Mouse (Mus musculus): ENCODE measurements around the gene Dcaf11. TPM values are rescaled to one million over a fixed set of nuclear protein-coding genes. Genes with fewer than 3 reads are reported as not detected.

The Dcaf11 gene
- polyA plus RNA-seq, 1 experiment from 2014 or later, result 66.5 TPM

- no peaks in the 10 kb centered on the region for H3K9me3 ChIP-seq
- H3K36me3 ChIP-seq, result no peaks in the 10 kb centered on the region
- H3K4me1 ChIP-seq, result no peaks in the 10 kb centered on the region
- no peak overlapping the region for H3K4me3 ChIP-seq
- H3K27me3 ChIP-seq, result peaks cover 28% of the 10 kb centered on the region
- 21% methylated on average over 3 of the region's 3 CpGs for WGBS
- H3K9ac ChIP-seq, result no peak overlapping the region
- no peak overlapping the region for H3K4me2 ChIP-seq
- ATAC-seq (ENCODE audit: insufficient number of reproducible peaks, insufficient read depth, low FRiP score, low TSS enrichment, low read depth), result no peak
- no peak overlapping the region for H3K27ac ChIP-seq
Observed at GRCm38 (mm10) chr14:55527940-55528339, 31.9 kb upstream of the Dcaf11 start.

GRCm38 (mm10) chr14:55536116-55536745, 23.6 kb upstream of the Dcaf11 start:
- Histone ChIP-seq H3K9ac (no peak overlapping the region), H3K4me3 (no peak overlapping the region), H3K27me3 (0 out of 2 replicates have a peak, but pooled peaks cover 2% of the 10 kb centered on the region), H3K4me2 (no peak overlapping the region), H3K9me3 (no peaks in the 10 kb centered on the region), H3K4me1 (peaks cover 11% of the 10 kb centered on the region), H3K27ac (no peak overlapping the region), H3K36me3 (no peaks in the 10 kb centered on the region)
- no peak for ATAC-seq (ENCODE audit: insufficient number of reproducible peaks, insufficient read depth, low FRiP score, low TSS enrichment, low read depth)
- WGBS, result 50% methylated on average over 6 of the region's 6 CpGs

- H3K27ac ChIP-seq, result peak within 1 kb of the TSS; percentile 91
- H3K36me3 ChIP-seq, result peaks cover 20% of the 10 kb centered on the region
- H3K4me2 ChIP-seq, result peak within 1 kb of the TSS; percentile 82
- H3K4me3 ChIP-seq, result peak within 1 kb of the TSS; percentile 61
- ATAC-seq (ENCODE audit: insufficient number of reproducible peaks, insufficient read depth, low FRiP score, low TSS enrichment, low read depth), result peak; percentile 85
- H3K4me1 ChIP-seq, result peaks cover 19% of the 10 kb centered on the region
- 0% methylated on average over 32 of the region's 32 CpGs for WGBS
- H3K9me3 ChIP-seq, result no peaks in the 10 kb centered on the region
- H3K9ac ChIP-seq, result peak within 1 kb of the TSS; percentile 83
- H3K27me3 ChIP-seq, result 0 out of 2 replicates have a peak, but pooled peaks cover 2% of the 10 kb centered on the region
Observed at GRCm38 (mm10) chr14:55540067-55540786, 19.6 kb upstream of the Dcaf11 start, which contains the start of gene Pck2. Gene Pck2, plus strand, starts transcription at chr14:55540266.

GRCm38 (mm10) chr14:55540787-55541321, 19.0 kb upstream of the Dcaf11 start:
- peak overlapping the region; percentile 83 for H3K9ac ChIP-seq
- H3K27me3 ChIP-seq, result 0 out of 2 replicates have a peak, but pooled peaks cover 2% of the 10 kb centered on the region
- 2% methylated on average over 10 of the region's 10 CpGs for whole genome bisulfite sequencing
- H3K27ac ChIP-seq, result peak overlapping the region; percentile 91
- ATAC-seq (ENCODE audit: insufficient number of reproducible peaks, insufficient read depth, low FRiP score, low TSS enrichment, low read depth), result peak; percentile 53
- peak overlapping the region; percentile 82 for H3K4me2 ChIP-seq
- H3K4me1 ChIP-seq, result peaks cover 19% of the 10 kb centered on the region
- no peaks in the 10 kb centered on the region for H3K9me3 ChIP-seq
- H3K4me3 ChIP-seq, result peak overlapping the region; percentile 61
- H3K36me3 ChIP-seq, result peaks cover 26% of the 10 kb centered on the region

GRCm38 (mm10) chr14:55542268-55542667, 17.5 kb upstream of the Dcaf11 start:
- H3K4me1 ChIP-seq, result peaks cover 19% of the 10 kb centered on the region
- H3K9me3 ChIP-seq, result no peaks in the 10 kb centered on the region
- peaks cover 38% of the 10 kb centered on the region for H3K36me3 ChIP-seq
- no peak overlapping the region for H3K4me3 ChIP-seq
- ATAC-seq (ENCODE audit: insufficient number of reproducible peaks, insufficient read depth, low FRiP score, low TSS enrichment, low read depth), result no peak
- no peak overlapping the region for H3K27ac ChIP-seq
- H3K4me2 ChIP-seq, result no peak overlapping the region
- H3K9ac ChIP-seq, result no peak overlapping the region
- H3K27me3 ChIP-seq, result 0 out of 2 replicates have a peak, but pooled peaks cover 2% of the 10 kb centered on the region
- WGBS, result 96% methylated on average over 12 of the region's 12 CpGs

- Histone ChIP-seq H3K36me3 (peaks cover 57% of the 10 kb centered on the region), H3K9me3 (no peaks in the 10 kb centered on the region), H3K4me1 (peaks cover 19% of the 10 kb centered on the region), H3K27ac (no peak overlapping the region), H3K27me3 (no peaks in the 10 kb centered on the region), H3K4me2 (no peak overlapping the region), H3K9ac (no peak overlapping the region), H3K4me3 (no peak overlapping the region)
- ATAC-seq (ENCODE audit: insufficient number of reproducible peaks, insufficient read depth, low FRiP score, low TSS enrichment, low read depth), result no peak
- WGBS, result 85% methylated on average over 9 of the region's 9 CpGs
Observed at GRCm38 (mm10) chr14:55544334-55544733, 15.5 kb upstream of the Dcaf11 start.

GRCm38 (mm10) chr14:55550191-55550590, 9.6 kb upstream of the Dcaf11 start:
- peaks cover 39% of the 10 kb centered on the region for H3K36me3 ChIP-seq
- no peak overlapping the region for H3K27ac ChIP-seq
- no peaks in the 10 kb centered on the region for H3K27me3 ChIP-seq
- ATAC-seq (ENCODE audit: insufficient number of reproducible peaks, insufficient read depth, low FRiP score, low TSS enrichment, low read depth), result no peak
- H3K4me2 ChIP-seq, result no peak overlapping the region
- no peaks in the 10 kb centered on the region for H3K4me1 ChIP-seq
- H3K9me3 ChIP-seq, result no peaks in the 10 kb centered on the region
- 87% methylated on average over 6 of the region's 6 CpGs for WGBS
- H3K9ac ChIP-seq, result no peak overlapping the region
- H3K4me3 ChIP-seq, result no peak overlapping the region

- Histone ChIP-seq H3K9ac (no peak overlapping the region), H3K4me2 (no peak overlapping the region), H3K36me3 (peaks cover 28% of the 10 kb centered on the region), H3K9me3 (no peaks in the 10 kb centered on the region), H3K4me1 (no peaks in the 10 kb centered on the region), H3K27ac (no peak overlapping the region), H3K4me3 (no peak overlapping the region), H3K27me3 (no peaks in the 10 kb centered on the region)
- 71% methylated on average over 5 of the region's 5 CpGs for WGBS
- ATAC-seq (ENCODE audit: insufficient number of reproducible peaks, insufficient read depth, low FRiP score, low TSS enrichment, low read depth), result no peak
Observed at GRCm38 (mm10) chr14:55551347-55551746, 8.5 kb upstream of the Dcaf11 start.

GRCm38 (mm10) chr14:55551794-55552193, 8.0 kb upstream of the Dcaf11 start:
- Histone ChIP-seq H3K9me3 (no peaks in the 10 kb centered on the region), H3K4me3 (no peak overlapping the region), H3K27me3 (no peaks in the 10 kb centered on the region), H3K36me3 (peaks cover 25% of the 10 kb centered on the region), H3K4me2 (no peak overlapping the region), H3K4me1 (0 out of 2 replicates have a peak, but pooled peaks cover under 1% of the 10 kb centered on the region), H3K9ac (no peak overlapping the region), H3K27ac (no peak overlapping the region)
- 90% methylated on average over 8 of the region's 8 CpGs for WGBS
- no peak for ATAC-seq (ENCODE audit: insufficient number of reproducible peaks, insufficient read depth, low FRiP score, low TSS enrichment, low read depth)

GRCm38 (mm10) chr14:55554635-55555034, 5.2 kb upstream of the Dcaf11 start:
- ATAC-seq (ENCODE audit: insufficient number of reproducible peaks, insufficient read depth, low FRiP score, low TSS enrichment, low read depth), result no peak
- Histone ChIP-seq H3K36me3 (no peaks in the 10 kb centered on the region), H3K27ac (no peak overlapping the region), H3K4me3 (no peak overlapping the region), H3K27me3 (no peaks in the 10 kb centered on the region), H3K9me3 (no peaks in the 10 kb centered on the region), H3K4me1 (0 out of 2 replicates have a peak, but pooled peaks cover 5% of the 10 kb centered on the region), H3K9ac (no peak overlapping the region), H3K4me2 (no peak overlapping the region)

GRCm38 (mm10) chr14:55555788-55556187, 4.0 kb upstream of the Dcaf11 start:
- Histone ChIP-seq H3K27me3 (no peaks in the 10 kb centered on the region), H3K27ac (no peak overlapping the region)
- WGBS, result 85% methylated on average over 3 of the region's 3 CpGs

More at GRCm38 (mm10) chr14:55555788-55556187, 4.0 kb upstream of the Dcaf11 start:
- no peak overlapping the region for H3K9ac ChIP-seq
- H3K4me3 ChIP-seq, result no peak overlapping the region
- no peak overlapping the region for H3K4me2 ChIP-seq
- H3K9me3 ChIP-seq, result no peaks in the 10 kb centered on the region
- 0 out of 2 replicates have a peak, but pooled peaks cover 5% of the 10 kb centered on the region for H3K4me1 ChIP-seq
- H3K36me3 ChIP-seq, result no peaks in the 10 kb centered on the region
- no peak for ATAC-seq (ENCODE audit: insufficient number of reproducible peaks, insufficient read depth, low FRiP score, low TSS enrichment, low read depth)
